Mouse (Mus musculus): Measurements from ENCODE around the gene Zfp598. TPM values are rescaled to one million over a fixed set of nuclear protein-coding genes. Genes with fewer than 3 reads are reported as not detected.
"Not testable (repeated sequence)": the region's sequence is repeated elsewhere in the genome, so short reads cannot be mapped to it uniquely, and the experiment has no call there.

Zfp598 gene
- polyA plus RNA-seq, 3 experiments from 2014 or later: 4.1 to 5.8 (median 5.4) TPM

GRCm38 (mm10) chr17:24689251-24690081 lies 20.0 kb downstream of the Zfp598 start, which contains the start of gene Syngr3:
Gene Syngr3, minus strand, starts transcription at chr17:24689955.
- ATAC-seq: no peak

DNA sequence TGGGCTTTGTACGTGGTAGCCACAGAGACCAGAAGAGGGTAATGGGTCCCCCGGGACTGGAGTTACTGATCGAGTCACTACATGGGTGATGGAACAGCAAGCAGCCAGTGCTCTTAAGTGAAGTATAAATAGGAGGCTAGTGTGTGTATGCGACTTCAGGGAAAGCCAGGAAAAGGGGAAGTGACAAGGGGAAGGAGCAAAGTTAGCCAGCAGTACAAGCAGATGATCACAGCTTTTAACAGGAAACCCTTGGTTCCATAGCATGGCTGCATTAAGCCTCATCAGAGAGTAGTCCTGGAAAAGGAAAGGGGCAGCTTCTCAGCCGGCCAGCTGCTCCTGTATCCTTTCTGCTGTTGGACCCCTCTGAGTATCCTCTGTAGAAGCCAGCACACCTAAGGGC lies 22.9 kb downstream of the Zfp598 start:
- no peak for ATAC-seq

GRCm38 (mm10) chr17:24695326-24696010 lies 26.0 kb downstream of the Zfp598 start:
- ATAC-seq: no peak

GRCm38 (mm10) chr17:24696011-24696697 lies 26.7 kb downstream of the Zfp598 start, which contains the start of the genes Gfer and Noxo1:
Gene Gfer, minus strand, starts transcription at chr17:24696156.
Gene Noxo1, plus strand, starts transcription at chr17:24696234.
- ATAC-seq: peak; percentile 86

DNA sequence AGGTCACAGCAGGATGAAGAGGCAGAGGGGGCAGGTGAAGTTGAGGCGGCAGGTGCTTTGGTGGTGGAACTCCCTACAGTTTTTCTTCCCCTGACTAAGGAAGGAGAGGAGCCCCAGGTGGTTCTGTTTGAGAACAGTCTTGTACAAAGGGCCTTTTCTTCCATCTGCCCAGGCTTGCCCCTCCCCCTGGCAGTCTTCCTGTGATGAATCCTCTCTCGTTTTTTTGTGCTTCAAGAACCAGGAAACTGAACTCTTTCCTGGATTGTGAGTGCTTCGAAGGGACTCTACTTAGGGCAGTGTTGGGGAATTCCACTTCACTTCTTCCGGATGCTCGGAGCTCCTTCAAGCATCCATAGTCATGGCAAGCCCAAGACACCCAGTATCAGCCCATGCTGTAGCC lies 28.5 kb downstream of the Zfp598 start:
- ATAC-seq: no peak

DNA sequence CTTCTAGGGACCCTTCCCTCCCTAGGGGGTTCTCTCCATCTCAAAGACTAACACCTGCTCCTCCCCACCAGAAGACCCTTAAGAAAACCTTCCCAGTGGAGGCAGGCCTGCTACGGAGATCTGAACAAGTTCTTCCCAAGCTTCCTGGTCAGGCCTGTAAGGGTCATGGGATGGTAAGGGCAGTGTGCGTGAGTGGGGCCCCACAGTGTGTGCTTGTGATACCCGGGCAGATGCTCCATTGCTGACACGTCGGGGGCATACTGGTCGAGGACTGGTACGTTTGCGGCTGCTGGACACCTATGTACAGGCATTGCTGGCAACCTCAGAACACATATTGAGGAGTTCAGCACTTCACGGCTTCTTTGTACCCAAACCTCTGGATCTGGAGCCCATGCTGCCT lies 29.2 kb downstream of the Zfp598 start:
- no peak for ATAC-seq

- ATAC-seq: no peak
These were observed 30.0 kb downstream of the Zfp598 start for GRCm38 (mm10) chr17:24699473-24699872.

DNA sequence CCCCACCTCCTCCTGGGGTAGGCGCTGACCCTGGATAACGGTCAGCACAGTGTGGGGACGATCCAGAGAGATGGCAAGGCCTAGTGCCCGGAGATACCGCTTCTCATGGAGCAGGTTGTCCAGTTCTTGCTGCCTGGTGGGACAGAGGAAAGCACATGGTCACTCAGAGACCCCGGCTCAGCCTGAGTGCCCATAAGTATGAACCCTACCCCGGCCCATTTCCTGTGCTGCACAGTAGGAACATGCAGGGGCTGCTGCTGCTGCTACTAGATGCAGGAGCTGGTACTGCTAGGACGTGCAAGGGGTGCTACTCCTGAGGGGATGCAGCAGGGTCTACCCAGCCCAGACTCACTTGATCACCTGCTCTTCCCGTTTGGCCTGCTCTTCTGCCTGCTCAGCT lies 31.8 kb downstream of the Zfp598 start:
- no peak for ATAC-seq

DNA sequence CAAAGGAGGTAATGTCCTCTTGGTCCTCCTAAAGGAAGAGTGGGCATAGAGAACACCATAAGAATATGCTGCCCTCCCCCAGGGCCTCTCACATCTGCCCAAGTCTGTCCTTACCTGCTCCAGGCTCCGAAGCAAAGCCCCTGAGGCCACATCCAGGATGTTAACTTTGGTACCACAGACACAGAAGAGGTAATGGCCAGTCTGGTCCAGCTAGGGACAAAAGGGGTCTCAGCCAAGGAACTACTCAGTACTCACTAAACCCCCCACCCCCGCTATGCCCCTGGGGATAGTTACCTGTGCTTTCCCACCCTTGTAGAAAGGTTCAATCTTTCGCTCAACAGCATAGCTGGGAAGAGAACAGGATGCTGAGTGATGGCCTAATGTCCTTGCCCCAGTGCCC lies 36.3 kb downstream of the Zfp598 start:
- ATAC-seq: no peak

DNA sequence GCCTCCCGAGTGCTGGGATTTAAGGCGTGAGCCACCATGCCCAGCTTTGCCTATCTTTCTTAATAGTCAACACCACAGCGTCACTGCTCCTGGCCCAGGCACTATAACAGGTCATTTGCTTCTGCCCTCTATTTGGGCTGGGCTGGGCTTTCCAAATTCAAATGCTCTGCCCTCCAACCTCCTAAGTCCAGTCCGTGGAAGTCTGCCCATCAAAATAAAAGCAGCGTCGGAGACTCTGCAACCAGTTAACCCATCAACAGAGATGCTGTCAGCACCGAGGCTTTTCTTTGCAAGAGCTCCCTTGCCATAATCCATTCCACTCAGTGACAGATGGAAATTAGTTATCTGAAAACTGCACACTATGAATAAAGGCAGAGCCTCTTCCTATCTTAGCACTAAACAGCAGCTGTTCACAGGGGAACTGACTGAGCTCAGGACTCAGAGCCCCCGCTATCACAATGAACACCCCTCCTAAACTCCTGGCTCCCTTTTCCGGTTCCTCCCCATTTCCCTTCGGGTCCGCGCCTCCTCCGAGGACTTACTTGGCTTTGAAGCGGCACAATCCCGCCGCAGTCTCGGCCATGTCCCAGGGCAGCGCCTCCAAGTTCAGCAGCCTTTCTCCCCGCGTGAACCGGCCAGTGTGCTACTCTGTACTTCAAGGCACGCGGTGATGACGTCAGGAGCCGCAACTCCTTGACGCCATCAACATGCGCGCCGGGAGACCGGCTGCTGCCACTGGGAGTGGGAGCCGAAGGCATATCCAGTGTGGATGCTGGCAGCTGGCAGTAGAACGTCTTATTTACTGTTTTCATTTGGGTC lies 37.7 kb downstream of the Zfp598 start, which contains the start of gene Tbl3:
TSS of gene Tbl3 (minus strand) at position 679 of the 819 bp plus-strand sequence.
- peak; percentile 81 for ATAC-seq

DNA sequence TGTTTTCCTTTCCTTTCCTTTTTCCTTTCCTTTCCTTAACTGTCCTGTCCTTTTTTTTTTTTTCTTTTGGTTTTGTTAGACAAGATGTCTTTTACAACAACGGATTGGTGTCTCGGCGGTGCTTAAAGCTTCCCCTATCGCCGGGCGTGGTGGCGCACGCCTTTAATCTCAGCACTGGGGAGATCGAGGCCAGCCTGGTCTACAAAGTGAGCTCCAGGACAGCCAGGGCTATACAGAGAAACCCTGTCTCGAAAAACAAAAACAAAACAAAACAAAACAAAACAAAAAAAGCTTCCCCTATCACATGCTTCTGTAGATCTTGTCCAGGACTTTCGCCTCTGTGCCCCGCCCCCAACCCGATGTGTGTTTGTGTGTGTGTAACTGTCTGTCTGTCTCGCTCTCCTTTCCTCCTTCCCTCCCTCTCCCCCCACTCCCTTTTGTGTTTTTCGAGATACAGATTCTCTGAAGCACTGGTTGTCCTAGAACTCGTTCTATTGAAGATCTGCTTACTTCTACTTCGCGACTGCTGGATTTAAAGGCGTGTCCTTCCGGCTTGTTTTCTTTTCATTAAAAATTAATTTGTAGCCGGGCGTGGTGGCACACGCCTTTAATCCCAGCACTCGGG lies 38.4 kb downstream of the Zfp598 start:
- no peak for ATAC-seq

DNA sequence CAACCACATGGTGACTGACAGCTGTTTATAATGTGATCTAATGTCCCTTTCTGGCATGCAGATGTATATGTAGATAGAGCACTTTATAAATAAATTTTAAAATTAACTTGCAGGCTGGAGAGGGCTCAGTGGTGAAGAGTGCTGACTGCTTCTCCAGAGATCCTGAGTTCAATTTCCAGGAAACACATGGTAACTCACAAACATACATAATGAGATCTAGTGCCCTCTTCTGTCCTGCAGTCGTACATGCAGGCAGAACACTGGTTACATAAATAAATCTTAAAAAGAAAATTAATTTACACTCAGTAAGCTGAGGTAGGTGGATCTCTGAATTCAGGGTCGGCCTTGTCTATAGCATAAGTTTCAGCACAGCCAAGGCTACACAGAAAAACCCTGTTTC lies 39.2 kb downstream of the Zfp598 start:
- peak; percentile 45 for ATAC-seq

GRCm38 (mm10) chr17:24715556-24715955 lies 46.1 kb downstream of the Zfp598 start:
- ATAC-seq: no peak

DNA sequence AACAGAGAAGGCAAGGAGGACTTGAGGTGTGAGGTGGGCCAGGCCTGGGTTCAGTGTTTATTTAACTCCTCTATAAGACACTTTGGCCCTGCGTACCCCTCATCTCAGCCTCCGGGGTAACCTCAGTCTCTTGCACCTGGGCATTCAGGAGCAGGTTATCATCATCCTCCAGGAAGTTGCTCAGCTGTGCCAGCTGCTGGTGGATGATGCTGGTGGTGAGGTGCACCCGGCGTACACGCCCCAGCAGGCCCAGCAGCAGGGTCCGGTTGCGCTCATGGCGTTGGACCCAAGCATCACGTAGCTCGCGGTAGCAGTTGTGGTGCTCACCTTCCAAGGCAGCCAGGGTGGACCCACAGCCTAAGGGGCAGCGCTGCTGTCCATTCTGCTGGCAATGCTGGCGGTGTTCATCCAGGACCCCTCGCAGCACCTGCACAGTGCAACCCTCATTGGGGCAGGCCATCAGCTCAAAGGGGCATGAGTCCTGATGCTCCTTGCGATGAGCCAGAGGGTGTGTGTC lies 46.7 kb downstream of the Zfp598 start:
- ATAC-seq: no peak

- no peak for ATAC-seq
These were observed 48.5 kb downstream of the Zfp598 start, which contains the start of the genes Rnf151 and Rps2 for GRCm38 (mm10) chr17:24717943-24718342. Gene Rnf151, minus strand, starts transcription at chr17:24718063. Gene Rps2, plus strand, starts transcription at chr17:24718116.

GRCm38 (mm10) chr17:24718938-24719337 lies 49.5 kb downstream of the Zfp598 start:
- ATAC-seq: not testable (repeated sequence)

GRCm38 (mm10) chr17:24719494-24720222 lies 50.2 kb downstream of the Zfp598 start:
- peak; percentile 84 for ATAC-seq

DNA sequence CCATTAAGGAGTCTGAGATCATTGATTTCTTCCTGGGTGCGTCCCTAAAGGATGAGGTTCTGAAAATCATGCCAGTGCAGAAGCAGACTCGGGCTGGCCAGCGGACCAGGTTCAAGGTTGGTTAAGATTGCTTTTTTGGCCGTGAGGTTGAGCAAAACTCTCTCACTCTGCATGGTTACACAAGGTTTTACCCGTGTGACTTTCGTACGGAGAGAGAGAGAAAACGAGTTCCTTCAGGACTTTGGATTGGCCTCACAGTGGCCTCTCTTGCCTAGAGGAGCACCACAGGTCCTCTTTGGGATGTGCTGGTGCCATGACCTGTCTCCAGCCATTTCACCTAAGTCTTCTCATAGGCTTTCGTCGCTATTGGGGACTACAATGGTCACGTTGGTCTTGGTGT lies 51.1 kb downstream of the Zfp598 start:
- ATAC-seq: not testable (repeated sequence)

GRCm38 (mm10) chr17:24721383-24721955 lies 52.0 kb downstream of the Zfp598 start:
- not testable (repeated sequence) for ATAC-seq
